Mouse (Mus musculus) embryonic fibroblast, embryonic 13.5 days (primary cell): ENCODE measurements around the gene Basp1.

Experiments
- CTCF ChIP-seq: IDR thresholded peaks from 2 replicates; pipeline ENCODE4 v1.5.1; 2011; ENCODE audit warnings: mild to moderate bottlenecking, control low read depth, low read length, moderate library complexity, borderline replicate concordance; ENCODE audit not compliant: insufficient read depth
- POLR2A ChIP-seq: IDR thresholded peaks from 2 replicates; pipeline ENCODE4 v1.6.1; 2011; ENCODE audit warnings: low read depth, mild to moderate bottlenecking, control low read depth, low read length, moderate library complexity

- no peak for TF ChIP-seq POLR2A
- no peak for TF ChIP-seq CTCF
Measured at GRCm38 (mm10) chr15:25321636-25322035, 91.9 kb downstream of the Basp1 start.
